Mouse (Mus musculus) thymus, postnatal 4 days (tissue): ENCODE data around the gene Gopc.
"Not testable (repeated sequence)": the region's sequence is repeated elsewhere in the genome, so short reads cannot be mapped to it uniquely, and the experiment has no call there.

Experiments used
- DNase-seq: peaks from one replicate; pipeline ENCODE4 v3.0.0; 2021

The Gopc gene

GRCm38 (mm10) chr10:52384823-52385610, 3.1 kb upstream of the Gopc start:
- peak; percentile 58 for DNase-seq

GRCm38 (mm10) chr10:52383522-52383921, 1.6 kb upstream of the Gopc start:
- DNase-seq = no peak

GRCm38 (mm10) chr10:52383022-52383421, 1.1 kb upstream of the Gopc start:
- DNase-seq = no peak

GRCm38 (mm10) chr10:52381321-52381801, 563 bp downstream of the Gopc start:
- DNase-seq = peak; percentile 45

- DNase-seq = no peak
Measured at GRCm38 (mm10) chr10:52377813-52378212, 4.1 kb downstream of the Gopc start.

- no peak for DNase-seq
Measured at GRCm38 (mm10) chr10:52376422-52376821, 5.5 kb downstream of the Gopc start.

- DNase-seq = no peak
Measured at GRCm38 (mm10) chr10:52374651-52375050, 7.3 kb downstream of the Gopc start.

GRCm38 (mm10) chr10:52373834-52374233, 8.1 kb downstream of the Gopc start:
- DNase-seq = no peak

- DNase-seq = no peak
Measured at GRCm38 (mm10) chr10:52368376-52368775, 13.5 kb downstream of the Gopc start.

GRCm38 (mm10) chr10:52360862-52361609, 20.9 kb downstream of the Gopc start:
- DNase-seq = no peak

GRCm38 (mm10) chr10:52360241-52360735, 21.6 kb downstream of the Gopc start:
- no peak for DNase-seq

GRCm38 (mm10) chr10:52358467-52358866, 23.5 kb downstream of the Gopc start, which contains the start of gene Gm26741:
Gene Gm26741, plus strand, starts transcription at chr10:52358767.
- no peak for DNase-seq

GRCm38 (mm10) chr10:52353184-52353583, 28.7 kb downstream of the Gopc start:
- peak; percentile 13 for DNase-seq

- not testable (repeated sequence) for DNase-seq
Measured at GRCm38 (mm10) chr10:52343324-52343723, 38.6 kb downstream of the Gopc start.

GRCm38 (mm10) chr10:52331007-52331406, 50.9 kb downstream of the Gopc start:
- peak; percentile 43 for DNase-seq

- DNase-seq = no peak
Measured at GRCm38 (mm10) chr10:52321918-52322317, 60.0 kb downstream of the Gopc start.

- no peak for DNase-seq
Measured at GRCm38 (mm10) chr10:52319506-52320286, 62.2 kb downstream of the Gopc start.

GRCm38 (mm10) chr10:52309196-52309595, 72.7 kb downstream of the Gopc start:
- no peak for DNase-seq

- DNase-seq = no peak
Measured at GRCm38 (mm10) chr10:52304574-52304973, 77.3 kb downstream of the Gopc start.

GRCm38 (mm10) chr10:52302271-52302670, 79.7 kb downstream of the Gopc start:
- DNase-seq = no peak

- DNase-seq = no peak
Measured at GRCm38 (mm10) chr10:52301766-52302165, 80.2 kb downstream of the Gopc start.

- DNase-seq = not testable (repeated sequence)
Measured at GRCm38 (mm10) chr10:52298568-52298967, 83.4 kb downstream of the Gopc start.

GRCm38 (mm10) chr10:52295934-52296333, 86.0 kb downstream of the Gopc start:
- no peak for DNase-seq
